Mouse (Mus musculus): ENCODE data around the gene Map3k4.
"Not testable (repeated sequence)": the region's sequence is repeated elsewhere in the genome, so short reads cannot be mapped to it uniquely, and the experiment has no call there.

Map3k4 gene

DNA sequence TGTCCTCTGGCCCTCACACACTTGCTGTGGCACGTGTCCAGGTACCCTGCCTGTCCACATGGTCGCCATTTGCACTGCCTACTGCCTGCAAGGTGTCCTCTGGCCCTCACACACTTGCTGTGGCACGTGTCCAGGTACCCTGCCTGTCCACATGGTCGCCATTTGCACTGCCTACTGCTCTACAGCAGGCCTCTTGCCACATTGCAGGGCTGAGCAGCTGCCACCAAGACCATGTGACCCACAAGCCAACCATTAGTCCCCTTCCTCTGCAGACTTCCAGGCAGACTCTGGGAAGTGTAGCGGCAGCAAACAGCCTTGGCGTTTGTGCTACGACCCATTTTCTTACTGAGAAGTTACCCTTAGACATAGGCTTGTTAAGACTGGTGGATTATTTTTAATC lies 94.0 kb downstream of the Map3k4 start:
- not testable (repeated sequence) for DNase-seq (ENCODE audit: low read depth, low spot score)

DNA sequence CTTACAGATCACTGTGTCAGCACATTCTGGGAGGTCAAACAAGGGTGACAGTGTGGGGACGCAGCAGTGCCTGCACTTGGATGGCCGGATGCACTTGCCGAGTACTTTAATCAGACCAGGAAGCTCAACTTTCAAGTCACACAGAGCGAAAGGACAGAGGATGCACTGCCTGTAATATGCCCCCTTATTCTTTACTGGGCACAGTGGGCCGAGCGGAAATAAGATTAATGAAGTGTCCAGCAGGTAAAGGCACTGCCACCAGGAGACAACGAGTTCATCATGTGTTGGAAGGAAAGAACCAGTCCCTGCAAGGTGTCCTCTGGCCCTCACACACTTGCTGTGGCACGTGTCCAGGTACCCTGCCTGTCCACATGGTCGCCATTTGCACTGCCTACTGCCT lies 94.5 kb downstream of the Map3k4 start:
- no peak for DNase-seq (ENCODE audit: low read depth, low spot score)

GRCm38 (mm10) chr17:12223682-12224081 lies 94.9 kb downstream of the Map3k4 start:
- no peak for DNase-seq (ENCODE audit: low read depth, low spot score)

DNA sequence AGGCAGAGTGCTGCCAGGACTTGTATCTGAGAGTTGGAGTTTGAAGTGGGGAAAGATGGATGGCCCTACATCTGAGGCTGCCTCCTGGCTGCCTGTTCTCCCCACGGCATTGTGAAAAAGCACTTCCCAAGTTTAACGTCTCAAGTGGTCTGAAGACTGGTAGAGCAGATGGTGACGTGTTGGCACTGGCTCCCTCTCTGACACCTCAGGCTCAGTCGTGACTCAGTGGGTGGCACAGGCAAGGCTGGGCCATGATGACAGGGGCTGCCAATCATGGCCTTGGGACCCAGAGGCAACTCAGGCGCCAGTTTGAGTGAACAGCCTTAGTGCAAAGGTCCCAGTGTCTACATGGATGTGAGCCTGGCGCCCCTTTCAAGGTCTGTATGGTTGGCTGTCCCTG lies 96.7 kb downstream of the Map3k4 start:
- no peak for DNase-seq (ENCODE audit: low read depth, low spot score)

GRCm38 (mm10) chr17:12216224-12216623 lies 102.4 kb downstream of the Map3k4 start:
- no peak for DNase-seq (ENCODE audit: low read depth, low spot score)

DNA sequence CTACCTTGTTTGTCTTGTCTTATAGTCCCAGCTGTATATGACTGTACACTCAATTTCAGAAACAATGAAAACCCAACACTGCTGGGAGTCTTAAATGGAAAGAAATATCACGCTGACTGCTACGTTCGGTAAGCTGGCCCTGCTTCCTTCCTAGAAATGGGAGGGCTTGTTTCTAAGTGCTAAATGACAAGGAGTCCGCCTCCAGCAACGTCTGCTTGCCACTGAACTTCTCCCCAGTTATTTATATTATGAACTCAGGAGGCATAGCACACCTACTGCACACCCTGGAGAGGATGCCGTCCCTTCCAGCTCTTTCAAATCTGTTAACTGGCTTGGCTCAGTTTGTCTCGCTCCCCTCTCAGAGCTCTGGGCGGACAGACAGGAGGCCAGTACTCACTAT lies 105.2 kb downstream of the Map3k4 start:
- DNase-seq (ENCODE audit: low read depth, low spot score), result no peak

GRCm38 (mm10) chr17:12212341-12212740 lies 106.3 kb downstream of the Map3k4 start:
- no peak for DNase-seq (ENCODE audit: low read depth, low spot score)

DNA sequence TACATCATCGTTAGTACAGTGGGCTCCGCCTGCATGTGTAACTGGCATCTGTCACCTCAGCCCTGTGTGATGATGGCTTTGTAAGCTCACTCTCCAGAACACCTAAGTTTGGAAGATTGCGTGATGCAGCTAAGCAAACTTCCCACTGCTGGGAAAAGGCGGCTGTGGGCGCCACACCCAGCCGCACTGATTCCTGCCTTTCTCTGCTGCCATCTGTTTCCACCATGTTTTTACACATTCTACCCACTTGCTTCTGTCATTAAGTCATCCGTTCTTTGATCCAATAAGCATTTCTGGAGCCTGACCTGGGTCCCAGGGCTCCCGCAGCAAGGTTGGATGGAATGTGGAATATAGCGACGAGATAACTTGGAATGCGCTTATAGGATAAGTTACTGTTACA lies 106.7 kb downstream of the Map3k4 start:
- DNase-seq (ENCODE audit: low read depth, low spot score), result no peak

DNA sequence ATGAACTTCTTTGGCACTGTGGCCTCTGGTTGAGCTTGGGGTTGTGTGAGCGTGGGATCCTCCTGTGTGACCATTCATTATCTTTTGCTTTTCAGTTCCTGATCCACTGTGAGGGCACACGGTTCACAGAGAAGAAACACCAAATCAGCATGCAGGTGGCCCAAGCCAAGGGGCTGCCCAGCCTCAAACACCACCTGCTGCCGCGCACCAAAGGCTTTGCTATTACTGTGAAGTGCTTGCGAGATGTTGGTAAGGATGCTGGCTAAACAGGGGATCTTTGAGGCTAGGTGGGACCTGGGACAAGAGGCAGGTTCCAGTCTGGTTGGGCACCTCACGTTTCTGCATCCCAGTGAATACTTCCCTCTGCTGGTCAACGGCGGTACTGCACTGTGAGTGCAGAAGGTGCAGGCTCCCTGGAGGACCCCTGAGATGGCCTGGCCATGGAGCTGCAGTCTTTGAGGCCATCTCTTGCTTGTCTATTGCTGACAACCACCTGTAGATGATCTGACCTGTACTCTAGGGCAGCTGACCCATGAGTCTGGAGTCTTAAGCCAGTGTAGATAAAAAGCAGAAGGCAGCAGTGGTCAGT lies 108.0 kb downstream of the Map3k4 start:
- DNase-seq (ENCODE audit: low read depth, low spot score), result no peak

DNA sequence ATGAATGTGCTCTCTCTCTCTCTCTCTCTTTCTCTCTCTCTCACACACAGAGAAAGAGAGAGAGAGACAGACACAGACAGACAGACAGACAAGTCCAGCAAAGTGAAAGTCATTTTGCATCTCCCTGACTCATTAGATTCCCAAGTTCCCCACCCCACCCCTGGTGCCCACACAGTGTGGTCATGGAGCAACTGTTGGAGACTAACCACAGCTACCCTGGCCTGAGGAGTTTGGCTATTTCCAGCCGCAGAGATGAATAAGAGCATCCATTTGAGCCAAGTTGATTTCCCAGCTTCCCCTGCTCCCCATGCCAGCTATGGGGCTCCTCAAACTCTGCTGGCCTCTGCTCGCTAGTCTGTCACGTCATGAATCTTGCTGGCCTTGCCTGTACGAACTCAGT lies 109.1 kb downstream of the Map3k4 start:
- no peak for DNase-seq (ENCODE audit: low read depth, low spot score)

- no peak for DNase-seq (ENCODE audit: low read depth, low spot score)
These were observed 111.5 kb downstream of the Map3k4 start for GRCm38 (mm10) chr17:12207022-12207548.

- no peak for DNase-seq (ENCODE audit: low read depth, low spot score)
These were observed 112.3 kb downstream of the Map3k4 start for GRCm38 (mm10) chr17:12206248-12206647.

DNA sequence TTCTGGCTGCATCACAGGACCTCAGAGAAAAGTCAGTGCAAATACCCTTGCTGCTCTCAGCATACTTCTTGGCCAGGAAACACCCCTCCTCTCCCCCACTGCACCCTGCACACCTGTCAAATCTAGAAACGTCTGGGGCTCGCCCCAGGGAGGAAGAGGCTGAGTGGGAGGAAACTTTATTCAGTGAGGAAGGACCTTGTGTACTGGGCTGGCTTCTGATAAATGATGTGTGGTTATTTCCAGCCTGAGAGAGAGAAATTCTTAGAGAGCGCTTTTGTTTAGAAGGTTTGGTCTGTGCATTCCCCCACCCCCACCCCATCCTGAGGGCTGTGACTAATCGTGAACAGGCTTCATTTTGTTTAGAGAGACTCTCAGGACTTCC lies 112.9 kb downstream of the Map3k4 start:
- no peak for DNase-seq (ENCODE audit: low read depth, low spot score)

GRCm38 (mm10) chr17:12205015-12205693 lies 113.4 kb downstream of the Map3k4 start:
- DNase-seq (ENCODE audit: low read depth, low spot score), result no peak

DNA sequence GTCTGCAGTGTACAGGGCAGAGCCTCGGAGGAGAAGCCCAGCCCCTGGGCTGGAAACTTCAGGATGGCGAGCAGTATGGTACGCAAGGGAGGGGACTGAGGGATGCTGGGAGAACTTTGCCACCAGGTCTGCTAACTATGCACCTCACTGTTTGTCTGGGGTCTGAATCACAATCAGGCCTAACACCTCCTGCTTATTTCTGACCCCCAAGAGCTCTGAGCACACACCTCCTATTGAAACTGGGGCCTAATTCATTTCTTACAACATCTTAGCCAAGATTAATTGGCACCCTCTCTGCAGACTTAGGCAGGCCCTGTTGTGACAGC lies 113.9 kb downstream of the Map3k4 start:
- DNase-seq (ENCODE audit: low read depth, low spot score), result no peak

- no peak for DNase-seq (ENCODE audit: low read depth, low spot score)
These were observed 114.3 kb downstream of the Map3k4 start for GRCm38 (mm10) chr17:12204246-12204645.

GRCm38 (mm10) chr17:12203414-12203897 lies 115.1 kb downstream of the Map3k4 start:
- no peak for DNase-seq (ENCODE audit: low read depth, low spot score)

DNA sequence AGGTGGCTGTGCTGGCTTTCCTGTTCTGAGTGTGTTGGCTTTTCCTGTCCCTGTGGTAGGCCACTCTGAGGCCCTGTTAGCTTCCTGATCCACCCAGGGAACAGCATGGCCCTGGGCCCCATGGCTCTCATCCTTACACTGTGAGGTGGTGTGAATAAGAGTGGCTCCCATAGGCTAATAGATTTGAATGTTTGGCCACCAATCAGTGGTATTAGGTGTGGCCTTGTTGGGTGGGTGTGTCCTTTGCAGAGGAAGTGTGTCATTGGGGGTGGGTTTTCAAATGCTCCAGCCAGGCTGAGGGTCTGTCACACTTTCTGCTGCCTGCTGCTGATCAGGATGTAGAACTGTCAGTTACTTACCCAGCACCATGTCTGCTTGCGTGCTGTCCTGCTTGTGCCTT lies 117.5 kb downstream of the Map3k4 start:
- DNase-seq (ENCODE audit: low read depth, low spot score), result no peak

DNA sequence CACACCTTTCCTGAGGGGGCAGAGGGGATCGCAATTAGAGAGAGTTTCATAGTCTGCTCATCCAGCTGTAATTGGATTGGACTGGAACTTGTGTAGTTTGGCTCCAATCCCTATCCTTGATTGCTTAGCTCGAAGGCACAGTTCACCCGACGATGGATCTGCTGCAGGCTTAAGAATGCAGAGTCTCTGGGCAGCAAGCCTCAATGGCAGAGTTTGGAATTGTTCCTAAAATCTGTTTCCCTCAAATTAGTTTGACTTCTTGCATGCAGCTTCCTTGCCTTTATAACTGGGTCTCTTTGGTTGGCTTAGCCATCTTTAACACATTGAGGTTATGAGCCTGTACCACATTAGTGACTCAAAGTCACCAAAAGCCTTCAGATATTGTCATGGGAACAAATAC lies 118.7 kb downstream of the Map3k4 start:
- DNase-seq (ENCODE audit: low read depth, low spot score), result no peak

GRCm38 (mm10) chr17:12195604-12196003 lies 123.0 kb downstream of the Map3k4 start:
- no peak for DNase-seq (ENCODE audit: low read depth, low spot score)

GRCm38 (mm10) chr17:12195137-12195536 lies 123.5 kb downstream of the Map3k4 start:
- no peak for DNase-seq (ENCODE audit: low read depth, low spot score)

DNA sequence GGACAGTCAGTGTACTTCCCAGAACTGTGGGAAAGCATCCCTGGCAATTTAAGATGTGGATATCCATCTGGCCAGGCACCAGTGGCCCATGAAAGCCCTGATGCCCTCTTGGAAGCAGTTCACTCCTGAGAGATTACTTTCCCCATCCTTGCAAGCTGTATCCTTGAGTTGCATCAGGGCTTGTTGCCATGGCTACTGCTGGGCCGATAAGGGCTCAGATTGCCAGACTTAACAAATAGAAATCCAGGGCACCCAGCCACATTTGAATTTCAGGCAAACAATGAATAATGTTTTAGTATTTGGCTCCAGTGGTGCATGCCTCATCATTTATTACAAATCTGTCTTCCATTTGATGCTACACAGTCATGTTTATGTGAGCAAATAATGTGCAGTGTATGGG lies 130.8 kb downstream of the Map3k4 start:
- DNase-seq (ENCODE audit: low read depth, low spot score), result no peak

DNA sequence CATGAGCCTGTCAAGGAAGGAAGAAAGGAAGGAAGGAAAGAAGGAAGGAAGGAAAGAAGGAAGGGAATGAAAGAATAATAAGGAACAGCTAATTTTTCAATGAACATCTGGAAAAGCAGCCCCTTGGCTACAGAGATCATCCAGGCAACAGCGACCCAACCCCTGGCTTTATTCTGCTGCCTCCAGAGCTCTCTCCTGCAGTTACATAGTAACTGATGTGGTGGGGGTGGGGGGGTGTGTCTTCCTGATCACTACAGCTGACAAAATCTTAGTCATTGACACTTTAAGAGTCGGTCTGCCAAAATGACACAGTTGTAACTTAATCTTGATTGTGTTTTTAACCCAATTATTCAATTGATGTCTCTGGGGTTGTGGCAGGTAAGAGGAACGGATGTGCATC lies 132.3 kb downstream of the Map3k4 start:
- no peak for DNase-seq (ENCODE audit: low read depth, low spot score)

- DNase-seq (ENCODE audit: low read depth, low spot score), result no peak
These were observed 132.7 kb downstream of the Map3k4 start for GRCm38 (mm10) chr17:12185855-12186254.

Measured in brain, embryonic 18.5 days (tissue).